Mouse (Mus musculus): ENCODE results near the gene Pbp2. TPM values are rescaled to one million over a fixed set of nuclear protein-coding genes. Genes with fewer than 3 reads are reported as not detected.

The Pbp2 gene
- polyA plus RNA-seq (2012; rRNA removed) = 0.40 and 0.42 TPM in 2 replicates

- DNase-seq (ENCODE audit: extremely low spot score in 1 of 2, low spot score in 1 of 2) = no peak
Measured at GRCm38 (mm10) chr6:135310305-135310704, at the start of gene Pbp2. Gene Pbp2, minus strand, starts transcription at chr6:135310405.

- no peak for DNase-seq (ENCODE audit: extremely low spot score in 1 of 2, low spot score in 1 of 2)
Measured at GRCm38 (mm10) chr6:135354953-135355352, 44.7 kb upstream of the Pbp2 start.

GRCm38 (mm10) chr6:135352537-135352936, 42.3 kb upstream of the Pbp2 start:
- no peak for DNase-seq (ENCODE audit: extremely low spot score in 1 of 2, low spot score in 1 of 2)

- no peak for DNase-seq (ENCODE audit: extremely low spot score in 1 of 2, low spot score in 1 of 2)
Measured at GRCm38 (mm10) chr6:135351638-135352302, 41.6 kb upstream of the Pbp2 start.

GRCm38 (mm10) chr6:135341076-135341378, 30.8 kb upstream of the Pbp2 start:
- DNase-seq (ENCODE audit: extremely low spot score in 1 of 2, low spot score in 1 of 2) = no peak

GRCm38 (mm10) chr6:135340355-135341075, 30.3 kb upstream of the Pbp2 start:
- DNase-seq (ENCODE audit: extremely low spot score in 1 of 2, low spot score in 1 of 2) = no peak

- no peak for DNase-seq (ENCODE audit: extremely low spot score in 1 of 2, low spot score in 1 of 2)
Measured at GRCm38 (mm10) chr6:135336376-135336775, 26.2 kb upstream of the Pbp2 start.

GRCm38 (mm10) chr6:135333994-135334651, 23.9 kb upstream of the Pbp2 start:
- DNase-seq (ENCODE audit: extremely low spot score in 1 of 2, low spot score in 1 of 2) = no peak

- peak in 1 of 2 experiments; percentile 32 for DNase-seq (ENCODE audit: extremely low spot score in 1 of 2, low spot score in 1 of 2)
Measured at GRCm38 (mm10) chr6:135332737-135333281, 22.6 kb upstream of the Pbp2 start.

GRCm38 (mm10) chr6:135331916-135332315, 21.7 kb upstream of the Pbp2 start:
- no peak for DNase-seq (ENCODE audit: extremely low spot score in 1 of 2, low spot score in 1 of 2)

GRCm38 (mm10) chr6:135326847-135327246, 16.6 kb upstream of the Pbp2 start:
- no peak for DNase-seq (ENCODE audit: extremely low spot score in 1 of 2, low spot score in 1 of 2)

GRCm38 (mm10) chr6:135324686-135325300, 14.6 kb upstream of the Pbp2 start:
- no peak for DNase-seq (ENCODE audit: extremely low spot score in 1 of 2, low spot score in 1 of 2)

GRCm38 (mm10) chr6:135324111-135324510, 13.9 kb upstream of the Pbp2 start:
- DNase-seq (ENCODE audit: extremely low spot score in 1 of 2, low spot score in 1 of 2) = no peak

- DNase-seq (ENCODE audit: extremely low spot score in 1 of 2, low spot score in 1 of 2) = no peak
Measured at GRCm38 (mm10) chr6:135323311-135323982, 13.2 kb upstream of the Pbp2 start.

- DNase-seq (ENCODE audit: extremely low spot score in 1 of 2, low spot score in 1 of 2) = no peak
Measured at GRCm38 (mm10) chr6:135322749-135323148, 12.5 kb upstream of the Pbp2 start.

GRCm38 (mm10) chr6:135319431-135319933, 9.3 kb upstream of the Pbp2 start:
- no peak for DNase-seq (ENCODE audit: extremely low spot score in 1 of 2, low spot score in 1 of 2)

- peak in 1 of 2 experiments; percentile 43 for DNase-seq (ENCODE audit: extremely low spot score in 1 of 2, low spot score in 1 of 2)
Measured at GRCm38 (mm10) chr6:135316141-135316540, 5.9 kb upstream of the Pbp2 start.

GRCm38 (mm10) chr6:135313981-135314380, 3.8 kb upstream of the Pbp2 start:
- DNase-seq (ENCODE audit: extremely low spot score in 1 of 2, low spot score in 1 of 2) = no peak

- DNase-seq (ENCODE audit: extremely low spot score in 1 of 2, low spot score in 1 of 2) = no peak
Measured at GRCm38 (mm10) chr6:135312038-135312437, 1.8 kb upstream of the Pbp2 start.

- no peak for DNase-seq (ENCODE audit: extremely low spot score in 1 of 2, low spot score in 1 of 2)
Measured at GRCm38 (mm10) chr6:135304576-135305260, 5.5 kb downstream of the Pbp2 start.

Measured in frontal cortex, adult 2 months (tissue).